11 mouse cellular contexts compared by ENCODE assay signal in genomic region chr3:41092311-41092710, GRCm38 (mm10).
"Had no signal": no experiment of that assay in that cellular context is flagged by ENCODE, and none has a peak within 500 bp of the region (broad histone marks: within the 10 kb centered on the region; RNA-seq: fewer than 3 reads in every experiment).

No protein-coding gene starts in this region.

- H3K4me1 ChIP-seq: hindbrain, embryonic 15.5 days; limb, embryonic 15.5 days; midbrain, embryonic 13.5 days had no signal

- DNase-seq: lung, adult 2 months; lung, postnatal 36 days; right cerebral cortex, postnatal 25 days; thymus, adult 18-20 months; thymus, postnatal 14 days had no signal

- H3K27me3 ChIP-seq: hindbrain, embryonic 15.5 days; limb, embryonic 15.5 days; midbrain, embryonic 13.5 days had no signal

- H3K36me3 ChIP-seq: hindbrain, embryonic 15.5 days; limb, embryonic 15.5 days; midbrain, embryonic 13.5 days had no signal

- H3K9ac ChIP-seq: hindbrain, embryonic 15.5 days; limb, embryonic 15.5 days; liver, embryonic 14.5 days; midbrain, embryonic 13.5 days had no signal

- H3K27ac ChIP-seq: hindbrain, embryonic 15.5 days; left cerebral cortex, adult 2 months; limb, embryonic 15.5 days; liver, embryonic 14.5 days; midbrain, embryonic 13.5 days; stomach, postnatal 0 days had no signal

- H3K4me3 ChIP-seq: hindbrain, embryonic 15.5 days; left cerebral cortex, adult 2 months; limb, embryonic 15.5 days; midbrain, embryonic 13.5 days had no signal
